Mouse (Mus musculus) frontal cortex, postnatal 10 days (tissue): ENCODE data around the gene Gm10310.
"Not testable (repeated sequence)": the region's sequence is repeated elsewhere in the genome, so short reads cannot be mapped to it uniquely, and the experiment has no call there.

Source experiments
- DNase-seq, 2 experiments: peaks; one replicate each; pipeline ENCODE4 v3.0.0; 2022; ENCODE audit warnings: low spot score in 2 of 2, mixed read lengths in 1 of 2

The Gm10310 gene

GRCm38 (mm10) chr10:129984962-129985361 lies at the start of gene Gm10310:
Gene Gm10310 (minus strand): TSS chr10:129985062.
- DNase-seq = not testable (repeated sequence)

- no peak for DNase-seq
Measured at GRCm38 (mm10) chr10:130030048-130030447, 45.2 kb upstream of the Gm10310 start, which contains the start of gene Olfr821. Gene Olfr821 (plus strand): TSS chr10:130030348.

- no peak for DNase-seq
Measured at GRCm38 (mm10) chr10:130012321-130012720, 27.5 kb upstream of the Gm10310 start, which contains the start of gene Olfr820. Gene Olfr820 (plus strand): TSS chr10:130012621.

GRCm38 (mm10) chr10:130005366-130005765 lies 20.5 kb upstream of the Gm10310 start:
- DNase-seq = not testable (repeated sequence)

- DNase-seq = not testable (repeated sequence)
Measured at GRCm38 (mm10) chr10:130004104-130004503, 19.2 kb upstream of the Gm10310 start.

- DNase-seq = not testable (repeated sequence)
Measured at GRCm38 (mm10) chr10:129981867-129982266, 3.0 kb downstream of the Gm10310 start.

- not testable (repeated sequence) for DNase-seq
Measured at GRCm38 (mm10) chr10:129976040-129976439, 8.8 kb downstream of the Gm10310 start, which contains the start of gene Olfr247. Gene Olfr247 (minus strand): TSS chr10:129976140.

GRCm38 (mm10) chr10:129972994-129973393 lies 11.9 kb downstream of the Gm10310 start:
- not testable (repeated sequence) for DNase-seq

- DNase-seq = not testable (repeated sequence)
Measured at GRCm38 (mm10) chr10:129967166-129967565, 17.7 kb downstream of the Gm10310 start, which contains the start of gene Olfr819. Gene Olfr819 (minus strand): TSS chr10:129967266.

GRCm38 (mm10) chr10:129966232-129966631 lies 18.6 kb downstream of the Gm10310 start:
- not testable (repeated sequence) for DNase-seq

GRCm38 (mm10) chr10:129949000-129949399 lies 35.9 kb downstream of the Gm10310 start, which contains the start of gene Olfr818:
Gene Olfr818 (minus strand): TSS chr10:129949100.
- DNase-seq = no peak
